Mouse (Mus musculus) Patski (cell line): ENCODE measurements around the gene Klc4. TPM values are rescaled to one million over a fixed set of nuclear protein-coding genes. Genes with fewer than 3 reads are reported as not detected.

Experiments used
- ATAC-seq: fragments of 100-300 bp; one replicate; pipeline ENCODE4 v1.8.0; 2021
- CTCF ChIA-PET: fragments of 350-600 bp; sonication (Branson Sonifier 250); formaldehyde crosslinking; loops from one replicate; lab custom pipeline; 2022; ENCODE audit warnings: inconsistent platforms; lab: Charles Lee
- POLR2A ChIA-PET: fragments of 350-600 bp; sonication (Branson Sonifier 250); formaldehyde crosslinking; loops from one replicate; lab custom pipeline; 2022; ENCODE audit warnings: antibody characterized with exemption, inconsistent platforms; lab: Charles Lee
- DNase-seq: peaks from one replicate; pipeline ENCODE4 v3.0.0-alpha.2; 2011; ENCODE audit warnings: low read depth, low spot score
- H3K27me3 ChIP-seq: fragments of 371-371 bp; one replicate; pipeline ENCODE4 v1.5.1; 2021
- CTCF ChIP-seq: fragments of 100-300 bp; IDR thresholded peaks from one replicate; pipeline ENCODE4 v1.5.1; 2021
- in situ Hi-C: fragments of 300-500 bp; cut with MboI; formaldehyde crosslinking; loops from 3 replicates; pipeline ENCODE4 v1.11.1; 2018; ENCODE audit warnings: low pct_unique_long_range_greater_than_20kb, mixed read lengths
- polyA plus RNA-seq: library from polyadenylated mRNA; unstranded; gene quantifications from one replicate; pipeline ENCODE4 v1.2.3, GENCODE M21; 2021

Klc4 gene
- polyA plus RNA-seq, 1 experiment from 2014 or later = 42.3 TPM

GRCm38 (mm10) chr17:46611316-46611715 is 34.5 kb downstream of the Klc4 start:
- in situ Hi-C loops = no loop called here
- no peaks in the 10 kb centered on the region for H3K27me3 ChIP-seq
- CTCF ChIA-PET = no interaction called here
- DNase-seq (no peak), ATAC-seq (no peak)
- TF ChIP-seq CTCF = no peak
- POLR2A ChIA-PET = interaction anchor here (0.7 kb wide), 1 partner anchor 162 kb away, joined by 5 read pairs; no protein-coding TSS in a partner anchor

GRCm38 (mm10) chr17:46609721-46610514 is 35.9 kb downstream of the Klc4 start:
- DNase-seq = no peak
- in situ Hi-C loops = no loop called here

GRCm38 (mm10) chr17:46605987-46606386 is 39.8 kb downstream of the Klc4 start:
- in situ Hi-C loops = no loop called here
- ChIA-PET CTCF (interaction anchor here (1.2 kb wide), 1 partner anchor 13 kb away, joined by 3 read pairs; no protein-coding TSS in a partner anchor), POLR2A (no interaction called here)
- H3K27me3 ChIP-seq = no peaks in the 10 kb centered on the region
- DNase-seq (no peak), ATAC-seq (no peak)
- no peak for TF ChIP-seq CTCF

More at GRCm38 (mm10) chr17:46609721-46610514, 35.9 kb downstream of the Klc4 start:
- POLR2A ChIA-PET = interaction anchor here (0.6 to 1.3 kb wide), 3 partner anchors 8 to 78 kb away, joined by 3 to 8 read pairs (median 3); partner anchors contain the start of gene Ptk7
- CTCF ChIA-PET = interaction anchor here (0.8 to 1.3 kb wide), 3 partner anchors 14 to 28 kb away, joined by 3 to 4 read pairs (median 4); partner anchors contain the start of gene Ptk7
- no peak for ATAC-seq
- H3K27me3 ChIP-seq = no peaks in the 10 kb centered on the region
- TF ChIP-seq CTCF = no peak

GRCm38 (mm10) chr17:46605126-46605525 is 40.7 kb downstream of the Klc4 start:
- DNase-seq = no peak
- H3K27me3 ChIP-seq = no peaks in the 10 kb centered on the region
- no peak for TF ChIP-seq CTCF
- ChIA-PET POLR2A (no interaction called here), CTCF (interaction anchor here (1.2 to 1.3 kb wide), 2 partner anchors 13 to 27 kb away, joined by 3 read pairs; no protein-coding TSS in a partner anchor)
- no peak for ATAC-seq
- in situ Hi-C loops = no loop called here

- CTCF ChIA-PET = interaction anchor here (1.0 kb wide), 2 partner anchors 31 to 32 kb away, joined by 3 read pairs; no protein-coding TSS in a partner anchor
- no peaks in the 10 kb centered on the region for H3K27me3 ChIP-seq
- in situ Hi-C loops = no loop called here
- no peak for TF ChIP-seq CTCF
- POLR2A ChIA-PET = no interaction called here
- DNase-seq = no peak
- ATAC-seq = no peak
Observed at GRCm38 (mm10) chr17:46603229-46603628, 42.6 kb downstream of the Klc4 start.

- no peak for TF ChIP-seq CTCF
- H3K27me3 ChIP-seq = no peaks in the 10 kb centered on the region
- POLR2A ChIA-PET = interaction anchor here (0.6 kb wide), 1 partner anchor 8 kb away, joined by 3 read pairs; no protein-coding TSS in a partner anchor
- ATAC-seq (no peak), DNase-seq (no peak)
- in situ Hi-C loops = no loop called here
- CTCF ChIA-PET = no interaction called here
Observed at GRCm38 (mm10) chr17:46602212-46602611, 43.6 kb downstream of the Klc4 start.

GRCm38 (mm10) chr17:46600569-46600968 is 45.3 kb downstream of the Klc4 start:
- DNase-seq = no peak
- H3K27me3 ChIP-seq = no peaks in the 10 kb centered on the region
- CTCF ChIA-PET = interaction anchor here (1.5 to 2.0 kb wide), 2 partner anchors 31 to 37 kb away, joined by 3 to 6 read pairs; no protein-coding TSS in a partner anchor
- no peak for ATAC-seq
- POLR2A ChIA-PET = interaction anchor here (0.6 to 0.7 kb wide), 2 partner anchors 16 to 28 kb away, joined by 3 to 7 read pairs; no protein-coding TSS in a partner anchor
- in situ Hi-C loops = no loop called here
- TF ChIP-seq CTCF = no peak

- no peak for DNase-seq
- ChIA-PET POLR2A (no interaction called here), CTCF (interaction anchor here (2.0 kb wide), 1 partner anchor 33 kb away, joined by 6 read pairs; no protein-coding TSS in a partner anchor)
- no peak for ATAC-seq
- in situ Hi-C loops = loop anchor here (5.0 kb wide), 1 partner anchor 43 kb away; no protein-coding TSS in a partner anchor
- no peaks in the 10 kb centered on the region for H3K27me3 ChIP-seq
- TF ChIP-seq CTCF = no peak
Observed at GRCm38 (mm10) chr17:46598963-46599362, 46.9 kb downstream of the Klc4 start.

- CTCF ChIA-PET = no interaction called here
- DNase-seq (no peak), ATAC-seq (no peak)
- TF ChIP-seq CTCF = no peak
- H3K27me3 ChIP-seq = no peaks in the 10 kb centered on the region
- POLR2A ChIA-PET = no interaction called here
- in situ Hi-C loops = loop anchor here (5.0 kb wide), 1 partner anchor 44 kb away; no protein-coding TSS in a partner anchor
Observed at GRCm38 (mm10) chr17:46597956-46598355, 47.9 kb downstream of the Klc4 start.

- TF ChIP-seq CTCF = no peak
- CTCF ChIA-PET = interaction anchor here (1.8 kb wide), 1 partner anchor 15 kb away, joined by 4 read pairs; no protein-coding TSS in a partner anchor
- no peaks in the 10 kb centered on the region for H3K27me3 ChIP-seq
- POLR2A ChIA-PET = interaction anchor here (0.7 kb wide), 1 partner anchor 33 kb away, joined by 5 read pairs; no protein-coding TSS in a partner anchor
- in situ Hi-C loops = loop anchor here (5.0 kb wide), 1 partner anchor 47 kb away; no protein-coding TSS in a partner anchor
- ATAC-seq (no peak), DNase-seq (no peak)
Observed at GRCm38 (mm10) chr17:46595336-46595735, 50.5 kb downstream of the Klc4 start.
